Mouse (Mus musculus) midbrain, embryonic 14.5 days (tissue): ENCODE data around the gene Zfp598. TPM values are rescaled to one million over a fixed set of nuclear protein-coding genes. Genes with fewer than 3 reads are reported as not detected.
A peak's percentile ranks its signal among the peaks of the same experiment; 100 is the strongest.
"Not testable (repeated sequence)": the region's sequence is repeated elsewhere in the genome, so short reads cannot be mapped to it uniquely, and the experiment has no call there.

Experiments used
- ATAC-seq: fragments of 200-750 bp; cut with Nextera tagmentation; 2 replicates; pipeline ENCODE4 v1.8.0; 2017; ENCODE audit warnings: moderate number of reproducible peaks, moderate library complexity; ENCODE audit not compliant: low FRiP score, low TSS enrichment
- DNase-seq: peaks from one replicate; pipeline ENCODE4 v3.0.0-alpha.2; 2015
- H3K27ac ChIP-seq: fragments of 300-500 bp; sonication (generic); replicated peaks from 2 replicates; pipeline ENCODE4 v1.5.1; 2014; ENCODE audit warnings: mild to moderate bottlenecking, low read depth, low read length, moderate library complexity
- H3K27me3 ChIP-seq: fragments of 300-500 bp; sonication (generic); 2 replicates; pipeline ENCODE4 v1.6.1; 2014; ENCODE audit warnings: low read length, control low read depth, mixed read lengths; ENCODE audit not compliant: control insufficient read depth, insufficient read depth
- H3K36me3 ChIP-seq: fragments of 300-500 bp; sonication (generic); 2 replicates; pipeline ENCODE4 v1.6.1; 2014; ENCODE audit warnings: low read length, control low read depth; ENCODE audit not compliant: control insufficient read depth, insufficient read depth
- H3K4me1 ChIP-seq: fragments of 300-500 bp; sonication (generic); 2 replicates; pipeline ENCODE4 v1.6.1; 2014; ENCODE audit warnings: mild to moderate bottlenecking, antibody characterized with exemption, low read length, control low read depth; ENCODE audit not compliant: control insufficient read depth, insufficient read depth
- H3K4me2 ChIP-seq: fragments of 300-500 bp; sonication (generic); 2 replicates; pipeline ENCODE4 v1.6.1; 2014; ENCODE audit warnings: mild to moderate bottlenecking, low read length, moderate library complexity
- H3K4me3 ChIP-seq: fragments of 300-500 bp; sonication (generic); replicated peaks from 2 replicates; pipeline ENCODE4 v1.5.1; 2014; ENCODE audit warnings: low read depth, low read length
- H3K9ac ChIP-seq: fragments of 300-500 bp; sonication (generic); replicated peaks from 2 replicates; pipeline ENCODE4 v1.6.1; 2014; ENCODE audit warnings: mild to moderate bottlenecking, low read length, moderate library complexity
- H3K9me3 ChIP-seq: fragments of 300-500 bp; sonication (generic); 2 replicates; pipeline ENCODE4 v1.6.1; 2016; ENCODE audit warnings: low read length, control low read depth, mixed read lengths; ENCODE audit not compliant: control insufficient read depth
- WGBS: fragments of 180-500 bp; shearing (Covaris S2); extraction: QIAGEN DNeasy Blood & Tissue Kit; methylation state at CpG from one replicate; pipeline ENCODE4 v1.1.7; 2014; 5-methylcytosine and 5-hydroxymethylcytosine counted together
- polyA plus RNA-seq: library from polyadenylated mRNA; unstranded; fragments of >200 nt; fragmentation: Nextera tagmentation; extraction: Ambion mirVana; gene quantifications from 2 replicates; pipeline ENCODE4 v1.2.1, GENCODE M21; 2014

The Zfp598 gene
- polyA plus RNA-seq, 1 experiment from 2014 or later = 22.8 TPM

DNA sequence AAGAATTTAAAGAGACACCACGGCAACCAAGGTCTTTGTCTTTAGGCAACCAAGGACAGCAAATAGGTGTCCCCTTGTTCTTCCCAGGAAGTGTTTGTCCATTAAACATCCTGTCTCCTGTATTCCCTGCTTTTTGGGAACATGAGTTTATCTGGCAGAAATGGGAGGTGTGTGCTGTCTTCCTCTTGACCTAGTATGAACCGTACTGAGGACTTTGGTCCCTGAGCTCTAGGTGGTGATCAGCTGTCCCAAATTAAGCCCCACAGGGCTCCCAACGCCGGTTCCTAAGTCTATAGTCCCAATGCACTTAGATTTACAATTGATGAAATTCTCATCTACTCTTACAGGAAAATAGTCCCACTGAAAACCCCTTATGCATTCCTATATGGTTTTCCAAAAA, 18.7 kb upstream of the Zfp598 start:
- Histone ChIP-seq H3K27me3 (peaks cover 6% of the 10 kb centered on the region; the same call in 1 of the 2 replicates), H3K27ac (no peak overlapping the region), H3K4me2 (peak overlapping the region; percentile 95; the same call in 1 of the 2 replicates), H3K9ac (no peak overlapping the region), H3K4me3 (no peak overlapping the region), H3K4me1 (peaks cover 7% of the 10 kb centered on the region; the same call in 1 of the 2 replicates), H3K9me3 (no peaks in the 10 kb centered on the region), H3K36me3 (no peaks in the 10 kb centered on the region)
- ATAC-seq (no peak), DNase-seq (no peak)
- WGBS = 75% methylated on average over 4 of the region's 4 CpGs

DNA sequence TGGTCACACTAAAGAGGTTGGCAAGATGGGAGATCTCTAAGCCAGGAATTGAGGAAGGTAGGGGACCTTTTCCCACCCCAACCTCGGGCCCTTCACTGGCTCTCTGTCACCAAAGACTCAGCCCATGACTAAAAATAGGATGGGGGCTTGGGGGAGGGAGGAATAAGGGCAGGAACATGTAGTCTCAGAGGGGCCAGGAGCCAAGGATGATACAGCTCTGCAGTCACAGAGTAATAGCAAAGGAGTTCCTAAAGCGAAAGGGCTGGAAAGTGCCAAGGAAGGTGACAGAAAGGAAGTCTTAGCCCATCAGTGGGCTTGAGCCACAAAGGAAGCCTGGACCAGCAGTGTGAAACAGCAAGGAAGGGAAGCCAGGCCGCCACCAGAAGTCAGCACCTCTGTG, 17.7 kb upstream of the Zfp598 start:
- H3K9me3 ChIP-seq = no peaks in the 10 kb centered on the region
- DNase-seq (no peak), ATAC-seq (no peak)
- H3K27me3 ChIP-seq = peaks cover 12% of the 10 kb centered on the region; the same call in 1 of the 2 replicates
- H3K4me1 ChIP-seq = peaks cover 7% of the 10 kb centered on the region; the same call in 1 of the 2 replicates
- H3K36me3 ChIP-seq = no peaks in the 10 kb centered on the region
- no peak overlapping the region for H3K9ac ChIP-seq
- 74% methylated on average over 3 of the region's 3 CpGs for WGBS
- H3K4me2 ChIP-seq = no peak overlapping the region
- no peak overlapping the region for H3K27ac ChIP-seq
- no peak overlapping the region for H3K4me3 ChIP-seq

DNA sequence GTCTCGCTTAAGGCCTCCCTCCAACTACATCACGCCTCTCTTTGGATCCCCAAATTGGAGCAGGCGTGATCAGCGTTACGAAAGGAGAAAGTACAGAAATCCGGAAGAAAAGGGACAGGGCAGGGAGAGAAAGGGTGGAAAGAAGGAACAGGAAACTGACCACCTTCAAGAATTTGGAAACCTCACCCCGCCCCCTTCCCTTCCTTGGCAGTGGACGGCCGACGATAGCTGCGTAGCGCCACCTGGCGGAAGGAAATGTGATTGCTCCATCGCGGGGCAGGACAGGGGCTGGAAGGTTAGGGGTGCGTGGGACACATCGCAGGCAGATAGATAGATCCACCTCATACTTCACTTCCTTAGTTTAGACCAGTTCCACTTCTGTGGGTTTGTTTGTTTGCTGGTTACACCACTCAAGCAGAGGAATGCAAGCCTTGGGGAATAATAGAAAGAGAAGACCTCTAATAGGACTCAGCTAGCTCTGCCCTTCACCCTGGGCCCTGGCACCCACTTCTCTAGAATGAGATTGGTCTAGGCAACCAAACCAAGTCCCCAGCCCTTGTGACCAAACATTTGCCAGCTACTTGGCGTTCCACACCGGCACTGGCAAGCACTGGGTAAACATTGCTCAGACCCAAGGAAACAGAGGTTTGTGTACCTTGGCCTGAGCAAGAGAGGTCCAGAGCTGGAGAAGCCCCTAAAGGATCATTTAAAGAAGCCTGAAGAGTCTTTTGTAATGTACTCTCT, 15.3 kb upstream of the Zfp598 start:
- H3K9me3 ChIP-seq = no peaks in the 10 kb centered on the region
- 6% methylated on average over 19 of the region's 19 CpGs for WGBS
- peak overlapping the region; percentile 48 for H3K4me2 ChIP-seq
- peak overlapping the region; percentile 23; the same call in 1 of the 2 replicates for H3K9ac ChIP-seq
- peak overlapping the region; percentile 17; the same call in 1 of the 2 replicates for H3K4me3 ChIP-seq
- peaks cover 11% of the 10 kb centered on the region; the same call in 1 of the 2 replicates for H3K4me1 ChIP-seq
- H3K36me3 ChIP-seq = no peaks in the 10 kb centered on the region
- ATAC-seq = no peak; the same call in 1 of the 2 replicates
- peaks cover 35% of the 10 kb centered on the region for H3K27me3 ChIP-seq
- no peak overlapping the region for H3K27ac ChIP-seq
- peak; percentile 89 for DNase-seq

DNA sequence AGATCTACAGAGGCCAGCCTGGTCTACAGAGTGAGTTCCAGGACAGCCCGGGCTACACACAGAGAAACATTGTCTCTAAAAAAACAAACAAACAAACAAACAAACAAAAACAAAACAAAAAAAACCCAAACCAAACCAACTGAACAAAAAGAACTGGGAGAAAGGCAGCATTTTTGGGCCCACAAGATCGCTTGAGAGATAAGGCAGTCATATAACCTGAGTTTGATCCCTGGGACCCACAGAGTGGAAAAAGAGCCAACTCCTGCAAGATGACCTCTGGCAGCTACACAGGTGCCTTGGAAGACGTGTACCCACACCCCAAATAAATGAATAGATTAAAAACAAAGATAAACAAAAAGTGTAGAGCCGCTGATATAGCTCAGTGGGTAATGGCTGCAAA, 14.5 kb upstream of the Zfp598 start:
- Histone ChIP-seq H3K4me1 (0 out of 2 replicates have a peak, but pooled peaks cover 7% of the 10 kb centered on the region), H3K27me3 (peaks cover 43% of the 10 kb centered on the region), H3K4me3 (no peak overlapping the region), H3K9me3 (no peaks in the 10 kb centered on the region), H3K4me2 (no peak overlapping the region), H3K27ac (no peak overlapping the region), H3K36me3 (no peaks in the 10 kb centered on the region), H3K9ac (no peak overlapping the region)
- DNase-seq (no peak), ATAC-seq (no peak)
- WGBS = 79% methylated on average over 4 of the region's 4 CpGs

DNA sequence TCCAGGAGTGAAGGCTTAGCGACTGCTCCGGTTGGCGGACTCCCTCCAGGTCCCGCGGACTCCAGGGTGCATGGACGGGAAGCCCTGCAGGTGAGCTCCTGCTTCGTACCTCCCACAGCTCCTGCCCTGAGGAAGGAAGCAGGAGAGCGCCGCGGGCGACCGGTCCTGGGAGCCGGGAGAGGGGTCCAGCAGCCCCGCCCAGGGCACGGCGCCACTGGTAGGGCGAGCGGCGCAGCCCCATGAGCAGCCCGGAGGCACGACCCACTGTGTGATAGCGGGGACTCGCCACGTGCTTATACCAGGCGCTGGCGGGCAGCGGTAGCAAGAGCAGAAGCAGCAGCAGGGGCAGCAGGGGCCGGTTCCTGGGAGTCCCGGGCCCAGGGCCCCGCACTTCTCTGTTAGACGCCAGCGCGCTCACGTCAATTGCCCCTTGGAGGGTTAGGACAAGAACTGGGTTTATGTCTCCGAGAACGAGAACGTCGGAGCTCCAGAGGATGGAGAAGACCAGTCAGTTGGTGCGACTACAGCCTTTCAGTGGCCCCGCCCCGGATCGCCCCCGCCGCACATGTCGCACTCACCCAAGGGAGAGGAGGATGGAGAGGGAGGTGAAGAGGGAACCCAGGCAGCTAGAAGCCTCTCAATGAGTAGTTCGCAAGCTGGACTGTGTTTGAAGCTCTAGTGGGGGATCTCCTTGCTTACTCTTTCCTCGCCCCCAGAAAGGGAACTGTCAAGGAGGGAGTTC, 11.3 kb upstream of the Zfp598 start, which contains the start of gene Npw:
Gene Npw, minus strand, starts transcription at position 441 of the 742 bp plus-strand sequence.
- Histone ChIP-seq H3K9ac (peak within 1 kb of the TSS; percentile 40; the same call in 1 of the 2 replicates), H3K27me3 (peaks cover 37% of the 10 kb centered on the region), H3K4me2 (peak within 1 kb of the TSS; percentile 52), H3K27ac (no peak within 1 kb of the TSS), H3K36me3 (no peaks in the 10 kb centered on the region), H3K9me3 (no peaks in the 10 kb centered on the region), H3K4me3 (peak within 1 kb of the TSS; percentile 30), H3K4me1 (0 out of 2 replicates have a peak, but pooled peaks cover 5% of the 10 kb centered on the region)
- DNase-seq (peak; percentile 38), ATAC-seq (no peak)
- 1% methylated on average over 47 of the region's 47 CpGs for WGBS

DNA sequence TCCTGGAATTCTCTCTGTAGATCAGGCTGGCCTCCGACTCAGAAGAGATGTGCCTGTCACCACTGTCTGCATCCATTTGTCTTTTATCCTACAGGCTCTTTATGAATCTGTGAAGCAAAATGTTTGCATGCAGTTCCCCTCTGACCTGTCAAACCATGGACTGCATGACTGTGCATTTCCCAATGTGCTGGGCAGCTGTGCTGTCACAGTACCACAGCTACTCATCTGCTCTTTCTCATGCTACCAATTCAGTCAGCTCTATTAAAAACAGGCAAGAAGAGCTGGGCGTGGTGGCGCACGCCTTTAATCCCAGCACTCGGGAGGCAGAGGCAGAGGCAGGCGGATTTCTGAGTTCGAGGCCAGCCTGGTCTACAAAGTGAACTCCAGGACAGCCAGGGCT, 2.5 kb upstream of the Zfp598 start:
- WGBS = 68% methylated on average over 7 of the region's 7 CpGs
- H3K27ac ChIP-seq, DNase-seq, H3K4me2 ChIP-seq, H3K4me3 ChIP-seq, H3K9me3 ChIP-seq, H3K36me3 ChIP-seq, ATAC-seq, H3K9ac ChIP-seq, H3K27me3 ChIP-seq: not testable (repeated sequence)
- peaks cover 19% of the 10 kb centered on the region for H3K4me1 ChIP-seq

DNA sequence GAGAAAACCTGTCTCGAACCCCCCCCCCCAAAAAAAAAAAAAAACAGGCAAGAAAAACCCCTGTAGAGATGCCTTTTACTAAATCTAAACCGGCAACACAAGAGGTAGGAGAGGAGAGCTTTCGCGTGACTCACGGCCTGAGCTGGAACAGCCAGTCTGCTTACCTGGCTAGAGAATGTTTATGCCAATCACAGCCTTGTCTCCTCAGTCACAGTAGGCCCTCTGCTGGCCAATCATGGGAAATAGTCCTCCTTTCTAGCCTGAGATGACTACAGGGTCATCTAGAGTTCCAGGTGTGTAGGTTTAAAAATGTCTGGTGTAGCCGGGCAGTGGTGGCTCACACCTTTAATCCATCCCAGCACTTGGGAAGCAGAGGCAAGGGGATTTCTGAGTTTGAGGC, 2.1 kb upstream of the Zfp598 start:
- DNase-seq = peak; percentile 78
- Histone ChIP-seq H3K4me2 (no peak overlapping the region), H3K4me3 (no peak overlapping the region), H3K9ac (no peak overlapping the region), H3K27me3 (no peaks in the 10 kb centered on the region), H3K27ac (no peak overlapping the region), H3K4me1 (peaks cover 19% of the 10 kb centered on the region), H3K9me3 (no peaks in the 10 kb centered on the region), H3K36me3 (no peaks in the 10 kb centered on the region)
- 32% methylated on average over 6 of the region's 6 CpGs for WGBS
- ATAC-seq = no peak

GRCm38 (mm10) chr17:24669214-24669544, 308 bp upstream of the Zfp598 start:
- H3K9ac ChIP-seq = peak overlapping the region; percentile 97; the same call in 1 of the 2 replicates
- not testable (repeated sequence) for H3K36me3 ChIP-seq, H3K27me3 ChIP-seq, ATAC-seq, H3K9me3 ChIP-seq, DNase-seq
- peak overlapping the region; percentile 89 for H3K27ac ChIP-seq
- H3K4me2 ChIP-seq = peak overlapping the region; percentile 90
- peak overlapping the region; percentile 99 for H3K4me3 ChIP-seq
- 8% methylated on average over 15 of the region's 15 CpGs for WGBS
- H3K4me1 ChIP-seq = peaks cover 19% of the 10 kb centered on the region
